Mouse (Mus musculus) limb, embryonic 11.5 days (tissue): ENCODE results near the gene Mettl21a. TPM values are rescaled to one million over a fixed set of nuclear protein-coding genes. Genes with fewer than 3 reads are reported as not detected.
"Not testable (repeated sequence)": the region's sequence is repeated elsewhere in the genome, so short reads cannot be mapped to it uniquely, and the experiment has no call there.

Experiments used
- ATAC-seq: fragments of 200-750 bp; cut with Nextera tagmentation; 2 replicates; pipeline ENCODE4 v1.8.0; 2017; ENCODE audit warnings: low read depth; ENCODE audit not compliant: insufficient number of reproducible peaks, low FRiP score, low TSS enrichment
- DNase-seq: peaks from one replicate; pipeline ENCODE4 v3.0.0-alpha.2; 2015; ENCODE audit warnings: low spot score
- H3K27ac ChIP-seq: fragments of 300-500 bp; sonication (generic); replicated peaks from 2 replicates; pipeline ENCODE4 v1.5.1; 2014; ENCODE audit warnings: low read depth, mild to moderate bottlenecking, low read length
- H3K27me3 ChIP-seq: fragments of 300-500 bp; sonication (generic); 2 replicates; pipeline ENCODE4 v1.6.1; 2014; ENCODE audit warnings: mild to moderate bottlenecking, low read length, mixed read lengths; ENCODE audit not compliant: control insufficient read depth, insufficient read depth
- H3K36me3 ChIP-seq: fragments of 300-500 bp; sonication (generic); 2 replicates; pipeline ENCODE4 v1.6.1; 2014; ENCODE audit warnings: mild to moderate bottlenecking, low read length, moderate library complexity, mixed read lengths; ENCODE audit not compliant: control insufficient read depth, insufficient read depth
- H3K4me1 ChIP-seq: fragments of 300-500 bp; sonication (generic); 2 replicates; pipeline ENCODE4 v1.6.1; 2014; ENCODE audit warnings: low read length, mixed read lengths; ENCODE audit not compliant: control insufficient read depth, insufficient read depth
- H3K4me2 ChIP-seq: fragments of 300-500 bp; sonication (generic); 2 replicates; pipeline ENCODE4 v1.6.1; 2014; ENCODE audit warnings: low read depth, mild to moderate bottlenecking, moderate library complexity; ENCODE audit not compliant: severe bottlenecking
- H3K4me3 ChIP-seq: fragments of 300-500 bp; sonication (generic); 2 replicates; pipeline ENCODE4 v1.5.1; 2014; ENCODE audit warnings: low read depth, low read length
- H3K9ac ChIP-seq: fragments of 300-500 bp; sonication (generic); 2 replicates; pipeline ENCODE4 v1.6.1; 2014; ENCODE audit warnings: mild to moderate bottlenecking, low read length
- H3K9me3 ChIP-seq: fragments of 300-500 bp; sonication (generic); 2 replicates; pipeline ENCODE4 v1.6.1; 2016; ENCODE audit warnings: low read length; ENCODE audit not compliant: control insufficient read depth
- WGBS: fragments of 180-500 bp; shearing (Covaris S2); extraction: QIAGEN DNeasy Blood & Tissue Kit; methylation state at CpG from one replicate; pipeline ENCODE4 v1.1.7; 2014; 5-methylcytosine and 5-hydroxymethylcytosine counted together
- polyA plus RNA-seq: library from polyadenylated mRNA; unstranded; fragments of >200 nt; fragmentation: Nextera tagmentation; extraction: Ambion mirVana; gene quantifications from 2 replicates; pipeline ENCODE4 v1.2.1, GENCODE M21; 2014

Gene Mettl21a
- polyA plus RNA-seq, 1 experiment from 2014 or later: 22.4 TPM

- H3K4me3 ChIP-seq: no peak overlapping the region
- no peak overlapping the region for H3K4me2 ChIP-seq
- no peaks in the 10 kb centered on the region for H3K4me1 ChIP-seq
- H3K27ac ChIP-seq: no peak overlapping the region
- DNase-seq (no peak), ATAC-seq (no peak)
- no peak overlapping the region for H3K9ac ChIP-seq
- H3K36me3 ChIP-seq: peaks cover 4% of the 10 kb centered on the region; the same call in 1 of the 2 replicates
- no peaks in the 10 kb centered on the region for H3K9me3 ChIP-seq
- H3K27me3 ChIP-seq: no peaks in the 10 kb centered on the region
- WGBS: 93% methylated on average over 6 of the region's 6 CpGs
These were observed 15.7 kb downstream of the Mettl21a start for GRCm38 (mm10) chr1:64601242-64601842.

- Histone ChIP-seq H3K27me3 (no peaks in the 10 kb centered on the region), H3K4me3 (no peak overlapping the region), H3K4me2 (no peak overlapping the region), H3K9me3 (no peaks in the 10 kb centered on the region), H3K27ac (no peak overlapping the region), H3K4me1 (no peaks in the 10 kb centered on the region), H3K36me3 (peaks cover 2% of the 10 kb centered on the region; the same call in 1 of the 2 replicates), H3K9ac (no peak overlapping the region)
- 92% methylated on average over 7 of the region's 7 CpGs for WGBS
- ATAC-seq (no peak), DNase-seq (no peak)
These were observed 16.5 kb downstream of the Mettl21a start for GRCm38 (mm10) chr1:64600413-64601077.

DNA sequence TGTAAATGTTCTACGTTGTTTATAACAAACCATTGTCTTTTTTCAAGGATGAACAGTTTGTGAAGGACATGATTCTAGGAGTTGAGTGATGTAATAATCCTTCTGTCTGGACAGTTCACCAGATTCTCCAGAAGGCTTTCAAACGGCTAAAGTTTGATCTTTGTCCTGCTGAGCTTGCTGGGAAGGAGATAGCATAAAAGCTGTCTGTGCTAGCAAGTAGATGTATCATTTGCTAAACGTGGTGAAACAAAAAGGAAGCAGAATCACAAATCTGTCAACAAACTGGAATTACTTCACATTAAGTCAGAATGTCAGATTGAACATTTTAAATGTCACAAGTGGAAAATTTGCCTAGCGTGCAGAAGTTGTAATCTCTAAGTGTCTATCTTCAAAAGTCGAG, 18.1 kb downstream of the Mettl21a start:
- H3K36me3 ChIP-seq: peaks cover 2% of the 10 kb centered on the region; the same call in 1 of the 2 replicates
- no peak overlapping the region for H3K27ac ChIP-seq
- ATAC-seq (no peak), DNase-seq (no peak)
- no peaks in the 10 kb centered on the region for H3K4me1 ChIP-seq
- 74% methylated on average over 5 of the region's 5 CpGs for WGBS
- H3K4me2 ChIP-seq: no peak overlapping the region
- H3K9ac ChIP-seq: no peak overlapping the region
- H3K27me3 ChIP-seq: no peaks in the 10 kb centered on the region
- no peak overlapping the region for H3K4me3 ChIP-seq
- H3K9me3 ChIP-seq: no peaks in the 10 kb centered on the region

- H3K36me3 ChIP-seq: peaks cover 15% of the 10 kb centered on the region
These were observed 38.2 kb downstream of the Mettl21a start for GRCm38 (mm10) chr1:64578801-64579200.

GRCm38 (mm10) chr1:64577911-64578310, 39.1 kb downstream of the Mettl21a start:
- not testable (repeated sequence) for ATAC-seq, H3K9ac ChIP-seq, H3K4me3 ChIP-seq, H3K4me2 ChIP-seq, H3K4me1 ChIP-seq, H3K27ac ChIP-seq, H3K27me3 ChIP-seq, H3K9me3 ChIP-seq, DNase-seq
- peaks cover 15% of the 10 kb centered on the region for H3K36me3 ChIP-seq
- 54% methylated on average over 9 of the region's 9 CpGs for WGBS

More at GRCm38 (mm10) chr1:64578801-64579200, 38.2 kb downstream of the Mettl21a start:
- H3K4me2 ChIP-seq: no peak overlapping the region
- no peaks in the 10 kb centered on the region for H3K9me3 ChIP-seq
- no peak overlapping the region for H3K27ac ChIP-seq
- DNase-seq (no peak), ATAC-seq (no peak)
- no peak overlapping the region for H3K9ac ChIP-seq
- WGBS: 92% methylated on average over 3 of the region's 3 CpGs
- H3K27me3 ChIP-seq: no peaks in the 10 kb centered on the region
- no peak overlapping the region for H3K4me3 ChIP-seq
- H3K4me1 ChIP-seq: no peaks in the 10 kb centered on the region

DNA sequence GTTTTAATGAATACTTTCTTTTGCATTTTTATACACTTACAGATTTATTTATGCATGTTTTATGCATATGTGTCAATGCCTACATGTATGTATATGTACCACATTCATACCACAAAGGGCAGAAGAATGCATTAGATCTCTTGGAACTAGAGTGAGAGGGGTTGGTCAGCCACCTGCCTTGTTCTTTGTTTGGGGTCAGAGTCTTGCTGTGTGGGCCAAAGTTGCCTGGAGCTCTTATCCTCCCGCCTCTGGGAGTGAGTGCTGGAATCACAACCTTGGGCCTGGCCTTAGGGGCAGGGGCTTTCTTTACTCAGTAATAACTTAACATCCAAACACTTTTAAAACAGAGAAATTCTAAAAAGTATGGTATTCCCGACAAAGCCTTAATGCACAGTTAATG, 40.3 kb downstream of the Mettl21a start:
- H3K4me1 ChIP-seq: no peaks in the 10 kb centered on the region

GRCm38 (mm10) chr1:64576022-64576421, 41.0 kb downstream of the Mettl21a start:
- H3K27ac ChIP-seq: no peak overlapping the region
- DNase-seq (no peak), ATAC-seq (no peak)
- WGBS: 89% methylated on average over 7 of the region's 7 CpGs
- no peaks in the 10 kb centered on the region for H3K27me3 ChIP-seq
- H3K4me2 ChIP-seq: no peak overlapping the region
- peaks cover 8% of the 10 kb centered on the region; the same call in 1 of the 2 replicates for H3K36me3 ChIP-seq
- no peaks in the 10 kb centered on the region for H3K9me3 ChIP-seq
- no peaks in the 10 kb centered on the region for H3K4me1 ChIP-seq
- H3K4me3 ChIP-seq: no peak overlapping the region
- H3K9ac ChIP-seq: no peak overlapping the region

More for the DNA sequence above, 40.3 kb downstream of the Mettl21a start:
- Histone ChIP-seq H3K36me3 (peaks cover 11% of the 10 kb centered on the region; the same call in 1 of the 2 replicates), H3K9me3 (no peaks in the 10 kb centered on the region), H3K4me2 (no peak overlapping the region), H3K9ac (no peak overlapping the region), H3K27ac (no peak overlapping the region), H3K4me3 (no peak overlapping the region), H3K27me3 (no peaks in the 10 kb centered on the region)
- DNase-seq (no peak), ATAC-seq (no peak)
- 92% methylated on average over 2 of the region's 2 CpGs for WGBS

- Histone ChIP-seq H3K36me3 (no peaks in the 10 kb centered on the region; the same call in 1 of the 2 replicates), H3K9ac (no peak overlapping the region), H3K4me3 (no peak overlapping the region), H3K9me3 (no peaks in the 10 kb centered on the region), H3K27me3 (no peaks in the 10 kb centered on the region), H3K27ac (no peak overlapping the region), H3K4me2 (no peak overlapping the region), H3K4me1 (no peaks in the 10 kb centered on the region)
- ATAC-seq: no peak
- DNase-seq: no peak
These were observed 48.8 kb downstream of the Mettl21a start for GRCm38 (mm10) chr1:64568206-64568605.
